Mouse (Mus musculus) G1E (cell line): ENCODE data around the gene Bmp5. TPM values are rescaled to one million over a fixed set of nuclear protein-coding genes. Genes with fewer than 3 reads are reported as not detected.

Experiments used
- ATAC-seq: 2 replicates; pipeline ENCODE4 v1.8.0; 2016; ENCODE audit warnings: mild to moderate bottlenecking; ENCODE audit not compliant: insufficient number of reproducible peaks, poor library complexity, low FRiP score, severe bottlenecking; ENCODE audit errors: extremely low read depth
- DNase-seq: peaks from one replicate; pipeline ENCODE4 v3.0.0; 2012; ENCODE audit warnings: low spot score
- H3K27me3 ChIP-seq: 2 replicates; pipeline ENCODE4 v1.6.1; 2012; ENCODE audit warnings: mild to moderate bottlenecking, low read length, inconsistent platforms; ENCODE audit not compliant: insufficient read depth
- H3K36me3 ChIP-seq: replicated peaks from 2 replicates; pipeline ENCODE3; 2012; ENCODE audit warnings: mild to moderate bottlenecking, inconsistent platforms
- H3K4me1 ChIP-seq: 2 replicates; pipeline ENCODE4 v1.6.1; 2012; ENCODE audit warnings: low read depth, low read length, inconsistent platforms, mixed read lengths; ENCODE audit not compliant: insufficient read depth
- H3K4me3 ChIP-seq: 2 replicates; pipeline ENCODE4 v1.5.1; 2012; ENCODE audit warnings: low read depth, mild to moderate bottlenecking, inconsistent platforms, low read length, moderate library complexity, mixed read lengths
- H3K9me3 ChIP-seq: replicated peaks from 2 replicates; pipeline ENCODE4 v1.6.1; 2012; ENCODE audit warnings: inconsistent platforms
- CTCF ChIP-seq: IDR thresholded peaks from 2 replicates; pipeline ENCODE4 v1.5.1; 2012; ENCODE audit warnings: low read depth, low read length, inconsistent platforms, mixed read lengths
- GATA1 ChIP-seq: IDR thresholded peaks from 2 replicates; pipeline ENCODE4 v1.6.1; 2012; ENCODE audit warnings: borderline replicate concordance, low read length, inconsistent platforms, mixed read lengths
- GATA2 ChIP-seq: IDR thresholded peaks from 2 replicates; pipeline ENCODE4 v1.6.1; 2012; ENCODE audit warnings: low read depth, low read length, inconsistent platforms, borderline replicate concordance
- POLR2AphosphoS5 ChIP-seq: IDR thresholded peaks from 2 replicates; pipeline ENCODE4 v1.6.1; 2012; ENCODE audit warnings: low read depth, low read length, inconsistent platforms; ENCODE audit not compliant: insufficient replicate concordance
- TAL1 ChIP-seq: conservative IDR thresholded peaks from 2 replicates; pipeline ENCODE4 v1.6.1; 2012; ENCODE audit warnings: low read depth, low read length, inconsistent platforms, mixed read lengths
- polyA plus RNA-seq: library from polyadenylated mRNA; stranded (reverse); fragments of >175 nt; gene quantifications from 2 replicates; pipeline ENCODE4 v1.2.3, GENCODE M21; 2012
- total RNA-seq, 2 experiments: library from RNA; stranded (forward) in 1 of 2; stranded (reverse) in 1 of 2; fragments of 200-1000 nt in 1 of 2; fragments of >200 nt in 1 of 2; fragmentation: Nextera tagmentation in 1 of 2; gene quantifications; 2 replicates each; pipeline ENCODE4 v1.2.3; 2014 to 2017

The Bmp5 gene
- total and polyA plus RNA-seq, 3 experiments = 0.16 TPM; not detected in 2

- Histone ChIP-seq H3K36me3 (no peaks in the 10 kb centered on the region), H3K27me3 (no peaks in the 10 kb centered on the region), H3K9me3 (no peaks in the 10 kb centered on the region), H3K4me1 (peaks cover 3% of the 10 kb centered on the region; the same call in 1 of the 2 replicates), H3K4me3 (no peak overlapping the region)
- no peak for ATAC-seq
- no peak for DNase-seq
- TF ChIP-seq TAL1 (no peak), GATA1 (no peak), POLR2AphosphoS5 (no peak), CTCF (no peak), GATA2 (no peak)
Measured at GRCm38 (mm10) chr9:75832468-75832867, 57.3 kb downstream of the Bmp5 start.

GRCm38 (mm10) chr9:75833189-75833732 lies 58.1 kb downstream of the Bmp5 start:
- Histone ChIP-seq H3K27me3 (no peaks in the 10 kb centered on the region), H3K36me3 (no peaks in the 10 kb centered on the region), H3K4me1 (peaks cover 3% of the 10 kb centered on the region; the same call in 1 of the 2 replicates), H3K9me3 (no peaks in the 10 kb centered on the region), H3K4me3 (no peak overlapping the region)
- no peak for ATAC-seq
- DNase-seq = no peak
- no peak for TF ChIP-seq GATA1
- TF ChIP-seq TAL1 = no peak
- no peak for TF ChIP-seq GATA2
- TF ChIP-seq CTCF = no peak
- TF ChIP-seq POLR2AphosphoS5 = no peak

- H3K4me1 ChIP-seq = peaks cover 6% of the 10 kb centered on the region; the same call in 1 of the 2 replicates
- no peaks in the 10 kb centered on the region for H3K9me3 ChIP-seq
- no peaks in the 10 kb centered on the region; the same call in 1 of the 2 replicates for H3K27me3 ChIP-seq
- TF ChIP-seq GATA1 = no peak
- no peak for TF ChIP-seq CTCF
- no peak for TF ChIP-seq TAL1
- no peak for TF ChIP-seq GATA2
- TF ChIP-seq POLR2AphosphoS5 = no peak
- no peak for DNase-seq
- no peak for ATAC-seq
- H3K4me3 ChIP-seq = no peak overlapping the region
- no peaks in the 10 kb centered on the region for H3K36me3 ChIP-seq
Measured at GRCm38 (mm10) chr9:75839450-75839849, 64.3 kb downstream of the Bmp5 start.

GRCm38 (mm10) chr9:75840841-75841240 lies 65.7 kb downstream of the Bmp5 start:
- H3K4me3 ChIP-seq = no peak overlapping the region
- no peak for ATAC-seq
- H3K9me3 ChIP-seq = no peaks in the 10 kb centered on the region
- H3K4me1 ChIP-seq = peaks cover 6% of the 10 kb centered on the region; the same call in 1 of the 2 replicates
- no peak for TF ChIP-seq POLR2AphosphoS5
- H3K27me3 ChIP-seq = no peaks in the 10 kb centered on the region; the same call in 1 of the 2 replicates
- no peaks in the 10 kb centered on the region for H3K36me3 ChIP-seq
- no peak for DNase-seq

- H3K4me1 ChIP-seq = no peaks in the 10 kb centered on the region
- no peaks in the 10 kb centered on the region; the same call in 1 of the 2 replicates for H3K27me3 ChIP-seq
- no peaks in the 10 kb centered on the region for H3K9me3 ChIP-seq
- no peaks in the 10 kb centered on the region for H3K36me3 ChIP-seq
- DNase-seq (no peak), ATAC-seq (no peak)
- TF ChIP-seq GATA1 (no peak), TAL1 (no peak), POLR2AphosphoS5 (no peak), CTCF (no peak), GATA2 (no peak)
- no peak overlapping the region for H3K4me3 ChIP-seq
Measured at GRCm38 (mm10) chr9:75846010-75846409, 70.8 kb downstream of the Bmp5 start.

- TF ChIP-seq GATA2 (no peak), CTCF (no peak), GATA1 (no peak), TAL1 (no peak), POLR2AphosphoS5 (no peak)
- no peaks in the 10 kb centered on the region for H3K4me1 ChIP-seq
- H3K9me3 ChIP-seq = no peaks in the 10 kb centered on the region
- no peak for ATAC-seq
- DNase-seq = no peak
- H3K4me3 ChIP-seq = no peak overlapping the region
- H3K36me3 ChIP-seq = no peaks in the 10 kb centered on the region
- no peaks in the 10 kb centered on the region for H3K27me3 ChIP-seq
Measured at GRCm38 (mm10) chr9:75850670-75851228, 75.6 kb downstream of the Bmp5 start.
